Mouse (Mus musculus) embryonic facial prominence, embryonic 11.5 days (tissue): ENCODE data around the gene Tmc7. TPM values are rescaled to one million over a fixed set of nuclear protein-coding genes. Genes with fewer than 3 reads are reported as not detected.
A peak's percentile ranks its signal among the peaks of the same experiment; 100 is the strongest.

ENCODE experiments used
- ATAC-seq: fragments of 200-750 bp; cut with Nextera tagmentation; replicated peaks from 2 replicates; pipeline ENCODE4 v1.8.0; 2017; ENCODE audit warnings: low read depth; ENCODE audit not compliant: insufficient number of reproducible peaks, low FRiP score, low TSS enrichment
- DNase-seq: peaks from one replicate; pipeline ENCODE4 v3.0.0-alpha.2; 2015; ENCODE audit warnings: low spot score
- H3K27ac ChIP-seq: fragments of 300-500 bp; sonication (generic); replicated peaks from 2 replicates; pipeline ENCODE4 v1.5.1; 2014; ENCODE audit warnings: mild to moderate bottlenecking, low read depth, low read length, control low read depth
- H3K27me3 ChIP-seq: fragments of 300-500 bp; sonication (generic); 2 replicates; pipeline ENCODE4 v1.6.1; 2014; ENCODE audit warnings: mild to moderate bottlenecking, low read length, moderate library complexity, mixed read lengths; ENCODE audit not compliant: control insufficient read depth, insufficient read depth
- H3K36me3 ChIP-seq: fragments of 300-500 bp; sonication (generic); replicated peaks from 2 replicates; pipeline ENCODE4 v1.6.1; 2014; ENCODE audit warnings: low read depth, mild to moderate bottlenecking, low read length, moderate library complexity, mixed read lengths; ENCODE audit not compliant: control insufficient read depth, insufficient read depth
- H3K4me1 ChIP-seq: fragments of 300-500 bp; sonication (generic); 2 replicates; pipeline ENCODE4 v1.6.1; 2014; ENCODE audit warnings: low read length, mixed read lengths; ENCODE audit not compliant: control insufficient read depth, insufficient read depth
- H3K4me2 ChIP-seq: fragments of 300-500 bp; sonication (generic); 2 replicates; pipeline ENCODE4 v1.6.1; 2014; ENCODE audit warnings: low read depth, mild to moderate bottlenecking, control low read depth, low read length, moderate library complexity
- H3K4me3 ChIP-seq: fragments of 300-500 bp; sonication (generic); 2 replicates; pipeline ENCODE4 v1.5.1; 2014; ENCODE audit warnings: low read depth, low read length, control low read depth
- H3K9ac ChIP-seq: fragments of 300-500 bp; sonication (generic); replicated peaks from 2 replicates; pipeline ENCODE4 v1.6.1; 2014; ENCODE audit warnings: mild to moderate bottlenecking, control low read depth, low read length
- H3K9me3 ChIP-seq: fragments of 300-500 bp; sonication (generic); replicated peaks from 2 replicates; pipeline ENCODE4 v1.6.1; 2016; ENCODE audit warnings: mild to moderate bottlenecking, low read length, inconsistent platforms, mixed read lengths; ENCODE audit not compliant: control insufficient read depth
- WGBS: fragments of 180-500 bp; shearing (Covaris S2); extraction: QIAGEN DNeasy Blood & Tissue Kit; methylation state at CpG from one replicate; pipeline ENCODE4 v1.1.7; 2014; 5-methylcytosine and 5-hydroxymethylcytosine counted together
- polyA plus RNA-seq: library from polyadenylated mRNA; unstranded; fragments of >200 nt; fragmentation: Nextera tagmentation; extraction: Ambion mirVana; gene quantifications from 2 replicates; pipeline ENCODE4 v1.2.1, GENCODE M21; 2014

Tmc7 gene
- polyA plus RNA-seq, 1 experiment from 2014 or later, result 7.3 TPM

GRCm38 (mm10) chr7:118518687-118519086, 65.8 kb downstream of the Tmc7 start:
- Histone ChIP-seq H3K27me3 (no peaks in the 10 kb centered on the region), H3K4me3 (no peak overlapping the region), H3K4me1 (no peaks in the 10 kb centered on the region), H3K9ac (no peak overlapping the region), H3K27ac (no peak overlapping the region), H3K36me3 (no peaks in the 10 kb centered on the region), H3K4me2 (no peak overlapping the region), H3K9me3 (no peaks in the 10 kb centered on the region)
- DNase-seq, result peak; percentile 79
- peak; percentile 66 for ATAC-seq
- 1% methylated on average over 18 of the region's 18 CpGs for WGBS

GRCm38 (mm10) chr7:118517819-118518218, 66.7 kb downstream of the Tmc7 start:
- Histone ChIP-seq H3K9me3 (no peaks in the 10 kb centered on the region), H3K4me3 (no peak overlapping the region), H3K27me3 (no peaks in the 10 kb centered on the region), H3K4me2 (no peak overlapping the region), H3K27ac (no peak overlapping the region), H3K4me1 (no peaks in the 10 kb centered on the region), H3K9ac (no peak overlapping the region), H3K36me3 (no peaks in the 10 kb centered on the region)
- ATAC-seq (no peak), DNase-seq (peak; percentile 29)
- WGBS, result 62% methylated on average over 2 of the region's 2 CpGs

- H3K4me1 ChIP-seq, result no peaks in the 10 kb centered on the region
- ATAC-seq (no peak), DNase-seq (no peak)
- H3K9ac ChIP-seq, result no peak overlapping the region
- no peak overlapping the region for H3K27ac ChIP-seq
- H3K9me3 ChIP-seq, result no peaks in the 10 kb centered on the region
- H3K36me3 ChIP-seq, result no peaks in the 10 kb centered on the region
- H3K4me3 ChIP-seq, result no peak overlapping the region
- 81% methylated on average over 7 of the region's 7 CpGs for WGBS
- H3K4me2 ChIP-seq, result no peak overlapping the region
- no peaks in the 10 kb centered on the region for H3K27me3 ChIP-seq
Measured at GRCm38 (mm10) chr7:118508556-118508955, 76.0 kb downstream of the Tmc7 start.

- Histone ChIP-seq H3K4me3 (no peak overlapping the region), H3K27me3 (no peaks in the 10 kb centered on the region), H3K27ac (no peak overlapping the region), H3K4me2 (no peak overlapping the region), H3K4me1 (no peaks in the 10 kb centered on the region), H3K9ac (no peak overlapping the region), H3K36me3 (no peaks in the 10 kb centered on the region), H3K9me3 (no peaks in the 10 kb centered on the region)
- DNase-seq (no peak), ATAC-seq (no peak)
- WGBS, result 47% methylated on average over 4 of the region's 4 CpGs
Measured at GRCm38 (mm10) chr7:118503844-118504243, 80.7 kb downstream of the Tmc7 start.

GRCm38 (mm10) chr7:118502333-118502732, 82.2 kb downstream of the Tmc7 start:
- Histone ChIP-seq H3K9me3 (no peaks in the 10 kb centered on the region), H3K27ac (no peak overlapping the region), H3K4me2 (no peak overlapping the region), H3K27me3 (no peaks in the 10 kb centered on the region), H3K9ac (no peak overlapping the region), H3K36me3 (no peaks in the 10 kb centered on the region), H3K4me3 (no peak overlapping the region), H3K4me1 (no peaks in the 10 kb centered on the region)
- no peak for ATAC-seq
- DNase-seq, result no peak
- 80% methylated on average over 8 of the region's 8 CpGs for WGBS

- ATAC-seq (no peak), DNase-seq (no peak)
- Histone ChIP-seq H3K4me3 (no peak overlapping the region), H3K9ac (no peak overlapping the region), H3K36me3 (no peaks in the 10 kb centered on the region), H3K27me3 (no peaks in the 10 kb centered on the region), H3K9me3 (no peaks in the 10 kb centered on the region), H3K4me1 (no peaks in the 10 kb centered on the region), H3K27ac (no peak overlapping the region), H3K4me2 (no peak overlapping the region)
- 57% methylated on average over 7 of the region's 7 CpGs for WGBS
Measured at GRCm38 (mm10) chr7:118499784-118500435, 84.6 kb downstream of the Tmc7 start.

GRCm38 (mm10) chr7:118498984-118499783, 85.4 kb downstream of the Tmc7 start:
- DNase-seq, result no peak
- Histone ChIP-seq H3K27ac (no peak overlapping the region), H3K4me1 (no peaks in the 10 kb centered on the region), H3K9ac (no peak overlapping the region), H3K4me3 (no peak overlapping the region), H3K27me3 (no peaks in the 10 kb centered on the region), H3K4me2 (no peak overlapping the region), H3K36me3 (no peaks in the 10 kb centered on the region), H3K9me3 (no peaks in the 10 kb centered on the region)
- ATAC-seq, result no peak
- WGBS, result 85% methylated on average over 12 of the region's 12 CpGs

- 78% methylated on average over 4 of the region's 4 CpGs for WGBS
- Histone ChIP-seq H3K27ac (no peak overlapping the region), H3K9me3 (no peaks in the 10 kb centered on the region)
Measured at GRCm38 (mm10) chr7:118494892-118495579, 89.5 kb downstream of the Tmc7 start.

More at GRCm38 (mm10) chr7:118494892-118495579, 89.5 kb downstream of the Tmc7 start:
- no peak overlapping the region for H3K4me2 ChIP-seq
- H3K36me3 ChIP-seq, result no peaks in the 10 kb centered on the region
- H3K4me1 ChIP-seq, result no peaks in the 10 kb centered on the region; the same call in none of the 2 replicates
- no peak overlapping the region for H3K9ac ChIP-seq
- DNase-seq (no peak), ATAC-seq (no peak)
- H3K27me3 ChIP-seq, result peaks cover 9% of the 10 kb centered on the region
- no peak overlapping the region for H3K4me3 ChIP-seq
